ENCODE assay signal across 19 mouse cellular contexts in the genomic region with DNA sequence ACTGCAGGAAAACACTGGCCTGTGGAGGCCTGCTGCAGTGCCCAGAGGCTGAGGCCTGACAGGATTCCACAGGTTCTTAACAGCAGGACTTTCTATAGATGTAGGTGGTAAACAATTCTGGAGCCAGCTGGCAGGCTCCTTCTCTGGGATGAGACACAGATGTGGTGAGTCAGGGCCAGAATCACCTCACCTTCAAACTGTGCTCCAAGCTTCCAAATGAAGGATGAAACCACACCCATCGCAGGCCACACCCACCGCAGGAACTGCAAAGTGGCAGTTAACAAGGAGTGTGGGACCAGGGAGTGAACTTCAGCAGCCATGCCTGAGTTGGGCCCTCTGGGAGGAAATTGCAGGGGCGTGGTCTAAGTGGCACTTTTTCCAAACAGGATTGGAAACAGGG. TPM values are rescaled to one million over a fixed set of nuclear protein-coding genes. Genes with fewer than 3 reads are reported as not detected.
DNase-seq lines count a peak whose midpoint lies in the region; ATAC-seq and TF ChIP-seq lines count a peak whose summit lies in the region.
"Had no signal": no experiment of that assay in that cellular context is flagged by ENCODE, and none has a peak within 500 bp of the region (broad histone marks: within the 10 kb centered on the region; RNA-seq: fewer than 3 reads in every experiment).

No protein-coding gene starts in this region.

- no peaks in the 10 kb centered on the region for H3K4me1 ChIP-seq in lung, postnatal 0 days (ENCODE audit: insufficient read depth, low read depth, low read length)
- no peaks in the 10 kb centered on the region for H3K4me1 ChIP-seq in lung, adult 2 months (ENCODE audit: control insufficient read depth, insufficient read depth, low read length)
- peaks cover 22% of the 10 kb centered on the region for H3K4me1 ChIP-seq in midbrain, embryonic 10.5 days

- no peak for TF ChIP-seq POLR2A in lung, adult 2 months (IDR thresholded peaks at IDR 0.05; ENCODE audit: borderline replicate concordance, extremely low read depth, low read depth, low read length)

- no peak for DNase-seq in lung, postnatal 0 days (ENCODE audit: low spot score)
- DNase-seq in lung, adult 2 months: no peak
- peak; percentile 17 for DNase-seq in c-Kit-negative CD71-positive TER-119-positive erythroid progenitor cells, embryonic 14.5 days (ENCODE audit: low read depth, low spot score)
- peak; percentile 80 for DNase-seq in large intestine, adult 2 months (ENCODE audit: low read depth, low spot score)
- DNase-seq in gastrocnemius, adult 18-20 months (ENCODE audit: low spot score): no peak
- DNase-seq in heart, postnatal 36 days: no peak
- DNase-seq in midbrain, embryonic 10.5 days (ENCODE audit: low spot score): no peak
- no peak for DNase-seq in kidney, adult 8-10 months
- DNase-seq: cerebellum, adult 9-10 months; gastrocnemius, postnatal 25 days; heart, postnatal 4 days; liver, embryonic 13.5 days; lung, postnatal 10 days; right cerebral cortex, postnatal 25 days had no signal

- no peak overlapping the region for H3K27ac ChIP-seq in lung, postnatal 0 days (ENCODE audit: low read length)
- H3K27ac ChIP-seq in midbrain, embryonic 10.5 days (replicated peaks): no peak overlapping the region
- H3K27ac ChIP-seq: heart, embryonic 10.5 days; kidney, postnatal 0 days; liver, embryonic 13.5 days; neural tube, embryonic 12.5 days had no signal

- H3K4me2 ChIP-seq in lung, postnatal 0 days (replicated peaks; ENCODE audit: low read depth, low read length): no peak overlapping the region
- H3K4me2 ChIP-seq: liver, embryonic 13.5 days; neural tube, embryonic 12.5 days had no signal

- 26% methylated on average over 3 of the region's 3 CpGs for WGBS in lung, postnatal 0 days
- WGBS in lung, adult 2 months: 43% methylated on average over 3 of the region's 3 CpGs
- 14% methylated on average over 3 of the region's 3 CpGs for WGBS in large intestine, adult 2 months
- WGBS in midbrain, embryonic 10.5 days: 52% methylated on average over 3 of the region's 3 CpGs

- no peak for TF ChIP-seq EP300 in lung, postnatal 0 days (IDR thresholded peaks at IDR 0.05)

- H3K4me3 ChIP-seq in lung, postnatal 0 days (ENCODE audit: low read depth, low read length): no peak overlapping the region
- no peak overlapping the region for H3K4me3 ChIP-seq in lung, adult 2 months (replicated peaks; ENCODE audit: extremely low read depth, low read depth, low read length)
- no peak overlapping the region for H3K4me3 ChIP-seq in midbrain, embryonic 10.5 days
- H3K4me3 ChIP-seq: heart, embryonic 10.5 days; liver, embryonic 13.5 days; megakaryocyte, embryonic 14.5 days; neural tube, embryonic 12.5 days had no signal

- H3K9me3 ChIP-seq in lung, postnatal 0 days (ENCODE audit: low read length): no peaks in the 10 kb centered on the region
- no peaks in the 10 kb centered on the region for H3K9me3 ChIP-seq in midbrain, embryonic 10.5 days (replicated peaks)
- H3K9me3 ChIP-seq: heart, embryonic 10.5 days; liver, embryonic 13.5 days; megakaryocyte, embryonic 14.5 days; neural tube, embryonic 12.5 days had no signal

- TF ChIP-seq CTCF in lung, postnatal 0 days (IDR thresholded peaks at IDR 0.05): no peak
- no peak for TF ChIP-seq CTCF in lung, adult 2 months (IDR thresholded peaks at IDR 0.05; ENCODE audit: insufficient read depth, low read length)

- peak; percentile 23; the same call in 1 of the 2 replicates for ATAC-seq in lung, postnatal 0 days
- ATAC-seq: Patski had no signal

- no peaks in the 10 kb centered on the region for H3K36me3 ChIP-seq in lung, postnatal 0 days (ENCODE audit: insufficient read depth, low read length)
- no peaks in the 10 kb centered on the region for H3K36me3 ChIP-seq in midbrain, embryonic 10.5 days
- H3K36me3 ChIP-seq: heart, embryonic 10.5 days; liver, embryonic 13.5 days; neural tube, embryonic 12.5 days had no signal

- H3K9ac ChIP-seq in lung, postnatal 0 days (replicated peaks; ENCODE audit: low read depth): no peak overlapping the region
- H3K9ac ChIP-seq: liver, embryonic 13.5 days; neural tube, embryonic 12.5 days had no signal

- no peaks in the 10 kb centered on the region for H3K27me3 ChIP-seq in lung, postnatal 0 days (replicated peaks; ENCODE audit: insufficient read depth, low read length)
- peaks cover 54% of the 10 kb centered on the region for H3K27me3 ChIP-seq in midbrain, embryonic 10.5 days (ENCODE audit: low read depth, poor library complexity, severe bottlenecking)

- intact Hi-C loops in heart, postnatal 36 days (cut with DNase I): no loop called here

RNA-seq across cellular contexts. Expression of gene Serhl, which starts 1.6 kb away (rescaled TPM):
- 50.9 and 53.9 TPM in 2 replicates for polyA plus RNA-seq in lung, postnatal 0 days (2015; fragmentation: Nextera tagmentation; extraction: Ambion mirVana)
- 38.6 and 43.5 TPM in 2 replicates for polyA plus RNA-seq in lung, adult 2 months (2012; rRNA removed)
- 118 and 174 TPM in 2 replicates for polyA plus RNA-seq in large intestine, adult 2 months (2012; rRNA removed)
- 10 to 100 TPM; 26.9 to 33.9 TPM for total RNA-seq in gastrocnemius, adult 18-20 months (2021)
- total RNA-seq in heart, postnatal 36 days (2021): 10 to 100 TPM; 43.6 to 46.5 TPM
- polyA plus RNA-seq in midbrain, embryonic 10.5 days (2016; fragmentation: Nextera tagmentation; extraction: Ambion mirVana): 54.2 and 56.0 TPM in 2 replicates

RNA-seq across cellular contexts. Expression of gene Rrp7a, which starts 31.7 kb away (rescaled TPM):
- 38.2 and 40.2 TPM in 2 replicates for polyA plus RNA-seq in lung, postnatal 0 days (2015; fragmentation: Nextera tagmentation; extraction: Ambion mirVana)
- polyA plus RNA-seq in lung, adult 2 months (2012; rRNA removed): 82.1 and 85.3 TPM in 2 replicates
- polyA plus RNA-seq in large intestine, adult 2 months (2012; rRNA removed): 109 and 111 TPM in 2 replicates
- total RNA-seq in gastrocnemius, adult 18-20 months (2021): 10 to 100 TPM; 37.4 to 46.5 TPM
- total RNA-seq in heart, postnatal 36 days (2021): 10 to 100 TPM; 42.3 to 42.8 TPM
- polyA plus RNA-seq in midbrain, embryonic 10.5 days (2016; fragmentation: Nextera tagmentation; extraction: Ambion mirVana): 88.1 and 91.4 TPM in 2 replicates

RNA-seq across cellular contexts. Expression of gene Nfam1, which starts 57.8 kb away (rescaled TPM):
- 6.3 and 6.5 TPM in 2 replicates for polyA plus RNA-seq in lung, postnatal 0 days (2015; fragmentation: Nextera tagmentation; extraction: Ambion mirVana)
- polyA plus RNA-seq in lung, adult 2 months (2012; rRNA removed): 13.7 and 19.3 TPM in 2 replicates
- 3.5 and 4.2 TPM in 2 replicates for polyA plus RNA-seq in large intestine, adult 2 months (2012; rRNA removed)
- under 1 TPM; 0.66 to 0.78 TPM for total RNA-seq in gastrocnemius, adult 18-20 months (2021)
- total RNA-seq in heart, postnatal 36 days (2021): 1 to 10 TPM; 2.3 to 4.4 TPM
- polyA plus RNA-seq in midbrain, embryonic 10.5 days (2016; fragmentation: Nextera tagmentation; extraction: Ambion mirVana): 4.3 and 4.6 TPM in 2 replicates
- polyA plus RNA-seq: Patski had no signal

RNA-seq across cellular contexts. Expression of gene Poldip3, which starts 58.3 kb away (rescaled TPM):
- 77.0 and 78.8 TPM in 2 replicates for polyA plus RNA-seq in lung, postnatal 0 days (2015; fragmentation: Nextera tagmentation; extraction: Ambion mirVana)
- polyA plus RNA-seq in lung, adult 2 months (2012; rRNA removed): 46.5 and 55.8 TPM in 2 replicates
- polyA plus RNA-seq in large intestine, adult 2 months (2012; rRNA removed): 55.8 and 68.6 TPM in 2 replicates
- total RNA-seq in gastrocnemius, adult 18-20 months (2021): 10 to 100 TPM; 15.7 to 17.1 TPM
- 10 to 100 TPM; 26.6 to 29.1 TPM for total RNA-seq in heart, postnatal 36 days (2021)
- 189 and 190 TPM in 2 replicates for polyA plus RNA-seq in midbrain, embryonic 10.5 days (2016; fragmentation: Nextera tagmentation; extraction: Ambion mirVana)

Comparison
In these comparisons a context has a peak if more than half of its experiments do, and no peak if none do; other contexts are left out.
1. DNase-seq: peak in c-Kit-negative CD71-positive TER-119-positive erythroid progenitor cells, embryonic 14.5 days (single experiment) and large intestine, adult 2 months (single experiment); none in lung, postnatal 0 days (single experiment), lung, adult 2 months (single experiment), gastrocnemius, adult 18-20 months (single experiment), heart, postnatal 36 days (0 of 2), midbrain, embryonic 10.5 days (single experiment) and kidney, adult 8-10 months (0 of 2).